Mouse (Mus musculus) hindbrain, embryonic 10.5 days (tissue): ENCODE data around the gene Rnf216. TPM values are rescaled to one million over a fixed set of nuclear protein-coding genes. Genes with fewer than 3 reads are reported as not detected.

ENCODE experiments used
- DNase-seq: peaks from one replicate; pipeline ENCODE4 v3.0.0-alpha.2; 2017; ENCODE audit warnings: low spot score
- H3K27ac ChIP-seq: fragments of 300-500 bp; sonication (generic); 2 replicates; pipeline ENCODE4 v1.5.1; 2016; ENCODE audit warnings: mild to moderate bottlenecking, moderate library complexity
- H3K27me3 ChIP-seq: fragments of 300-500 bp; sonication (generic); 2 replicates; pipeline ENCODE4 v1.6.1; 2016; ENCODE audit warnings: mild to moderate bottlenecking; ENCODE audit not compliant: poor library complexity, insufficient read depth, severe bottlenecking
- H3K36me3 ChIP-seq: fragments of 300-500 bp; sonication (generic); 2 replicates; pipeline ENCODE4 v1.6.1; 2016; ENCODE audit warnings: mild to moderate bottlenecking, moderate library complexity
- H3K4me1 ChIP-seq: fragments of 300-500 bp; sonication (generic); replicated peaks from 2 replicates; pipeline ENCODE4 v1.6.1; 2016; ENCODE audit warnings: mild to moderate bottlenecking
- H3K4me3 ChIP-seq: fragments of 300-500 bp; sonication (generic); 2 replicates; pipeline ENCODE4 v1.5.1; 2016; ENCODE audit warnings: mild to moderate bottlenecking, moderate library complexity
- H3K9me3 ChIP-seq: fragments of 300-500 bp; sonication (generic); 2 replicates; pipeline ENCODE4 v1.6.1; 2016; ENCODE audit warnings: mild to moderate bottlenecking, moderate library complexity
- WGBS: fragments of 180-500 bp; shearing (Covaris S2); methylation state at CpG from one replicate; pipeline ENCODE4 v1.1.7; 2016; 5-methylcytosine and 5-hydroxymethylcytosine counted together
- polyA plus RNA-seq: library from polyadenylated mRNA; unstranded; fragments of >200 nt; fragmentation: Nextera tagmentation; extraction: Ambion mirVana; gene quantifications from 2 replicates; pipeline ENCODE4 v1.2.1, GENCODE M21; 2016

Rnf216 gene
- polyA plus RNA-seq, 1 experiment from 2014 or later: 44.3 TPM

DNA sequence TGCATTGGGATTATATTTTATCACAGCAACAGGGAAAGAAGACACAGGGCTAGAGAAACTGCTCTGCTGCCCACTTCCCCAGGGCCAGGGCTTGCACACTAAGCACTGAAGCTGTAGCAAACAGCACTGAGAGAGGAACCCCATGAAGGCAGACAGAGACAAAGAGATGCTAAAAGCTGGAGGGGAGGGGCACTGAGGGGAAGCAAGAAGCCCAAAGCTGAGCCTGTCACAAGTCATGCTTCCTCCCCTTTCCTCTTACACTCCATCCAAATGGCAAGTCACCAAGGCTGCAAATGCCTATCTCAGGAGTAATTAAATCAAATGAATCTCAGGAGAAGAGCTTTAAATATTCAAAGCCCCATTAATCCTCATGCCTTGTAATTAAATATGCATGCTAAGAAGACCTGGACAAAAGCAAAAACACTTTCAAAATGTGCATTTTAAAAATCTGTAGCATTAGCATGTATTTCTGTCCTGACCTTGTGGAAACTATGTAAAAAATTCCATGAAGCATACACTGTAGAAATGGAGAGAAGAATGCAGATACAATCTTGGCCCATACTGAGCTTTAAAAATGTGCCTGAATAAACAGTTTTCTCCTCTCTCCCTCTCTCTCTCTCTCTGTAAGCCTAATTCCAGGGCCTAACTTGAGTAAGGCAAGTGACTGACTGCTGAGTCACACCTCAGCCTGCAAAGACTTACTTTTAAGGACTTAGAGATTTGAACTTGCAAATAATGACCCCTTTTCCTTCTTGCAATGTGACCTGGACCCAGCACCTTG, 64.4 kb downstream of the Rnf216 start:
- H3K4me1 ChIP-seq: peaks cover 19% of the 10 kb centered on the region; the same call in 1 of the 2 replicates
- H3K27ac ChIP-seq: peak overlapping the region; percentile 59; the same call in 1 of the 2 replicates

DNA sequence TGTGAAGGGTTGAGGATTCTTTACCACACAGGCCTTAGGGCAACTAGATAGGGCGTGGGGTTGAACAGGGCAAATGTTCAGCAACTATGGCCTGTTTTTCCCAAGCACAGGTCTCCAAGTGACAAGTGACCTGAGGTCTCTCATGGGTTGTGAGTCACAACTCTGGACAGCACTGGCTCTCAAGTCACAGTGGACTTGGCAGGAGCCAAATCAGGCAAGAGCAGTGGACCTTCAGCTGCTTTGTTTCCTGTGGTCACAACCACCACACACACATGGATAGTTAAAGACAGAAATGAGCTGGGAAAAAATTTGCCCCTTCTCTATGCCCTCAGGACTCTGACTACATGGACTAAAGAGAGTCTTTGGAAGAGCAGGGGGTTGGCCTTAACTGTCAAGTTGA, 65.2 kb downstream of the Rnf216 start:
- no peaks in the 10 kb centered on the region for H3K9me3 ChIP-seq
- no peak for DNase-seq
- H3K27me3 ChIP-seq: no peaks in the 10 kb centered on the region
- H3K4me1 ChIP-seq: peaks cover 15% of the 10 kb centered on the region; the same call in 1 of the 2 replicates
- peaks cover 60% of the 10 kb centered on the region for H3K36me3 ChIP-seq
- H3K4me3 ChIP-seq: no peak overlapping the region
- WGBS: 87% methylated on average over 1 of the region's 1 CpGs
- H3K27ac ChIP-seq: peak overlapping the region; percentile 53; the same call in 1 of the 2 replicates

More for the DNA sequence above, 64.4 kb downstream of the Rnf216 start:
- H3K36me3 ChIP-seq: peaks cover 63% of the 10 kb centered on the region
- no peaks in the 10 kb centered on the region for H3K27me3 ChIP-seq
- no peak overlapping the region for H3K4me3 ChIP-seq
- H3K9me3 ChIP-seq: no peaks in the 10 kb centered on the region
- no peak for DNase-seq

DNA sequence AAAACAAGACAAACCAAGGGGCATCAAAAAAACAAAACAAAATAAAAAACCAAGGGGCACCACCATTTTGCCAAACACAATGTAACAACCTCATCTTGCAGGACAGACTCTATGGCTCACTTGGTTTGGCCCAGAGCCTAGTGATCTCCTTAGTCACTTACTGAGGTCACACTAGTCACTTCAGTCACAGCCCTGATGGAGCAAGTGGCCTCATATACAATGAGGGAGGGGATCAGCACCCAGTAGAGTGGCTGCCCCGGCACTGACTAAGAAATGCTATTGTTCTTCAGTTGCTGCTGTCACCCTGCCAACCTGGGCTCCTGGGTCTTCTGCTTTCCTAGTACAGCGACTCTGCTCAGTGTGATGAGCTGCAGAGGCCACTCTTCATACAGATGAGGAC, 68.9 kb downstream of the Rnf216 start:
- Histone ChIP-seq H3K27me3 (no peaks in the 10 kb centered on the region), H3K4me1 (peaks cover 9% of the 10 kb centered on the region; the same call in 1 of the 2 replicates), H3K36me3 (peaks cover 46% of the 10 kb centered on the region), H3K27ac (no peak overlapping the region), H3K9me3 (no peaks in the 10 kb centered on the region), H3K4me3 (no peak overlapping the region)
- 80% methylated on average over 2 of the region's 2 CpGs for WGBS
- DNase-seq: no peak

DNA sequence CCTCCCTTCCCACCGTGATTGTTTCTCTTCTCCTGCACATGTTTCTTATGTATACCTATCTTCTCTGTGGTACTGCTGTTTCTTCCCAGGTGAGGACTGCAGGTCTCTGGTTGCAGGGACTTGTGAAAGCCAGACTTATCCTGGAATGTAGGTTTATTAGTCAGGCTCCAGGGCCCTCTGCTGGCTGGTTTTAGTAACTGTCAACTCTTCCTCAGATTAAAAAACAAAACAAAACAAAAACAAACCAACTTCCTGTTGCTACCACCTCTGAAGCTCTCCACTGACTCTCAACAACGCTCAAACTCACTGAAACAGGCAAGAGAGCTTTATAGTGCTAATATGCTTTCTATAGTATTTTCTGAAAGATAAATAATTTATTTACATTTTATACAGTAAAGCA, 69.5 kb downstream of the Rnf216 start:
- 83% methylated on average over 2 of the region's 2 CpGs for WGBS
- Histone ChIP-seq H3K27me3 (no peaks in the 10 kb centered on the region), H3K4me1 (peaks cover 7% of the 10 kb centered on the region; the same call in 1 of the 2 replicates), H3K4me3 (no peak overlapping the region), H3K9me3 (no peaks in the 10 kb centered on the region), H3K36me3 (peaks cover 42% of the 10 kb centered on the region), H3K27ac (no peak overlapping the region)
- DNase-seq: no peak

DNA sequence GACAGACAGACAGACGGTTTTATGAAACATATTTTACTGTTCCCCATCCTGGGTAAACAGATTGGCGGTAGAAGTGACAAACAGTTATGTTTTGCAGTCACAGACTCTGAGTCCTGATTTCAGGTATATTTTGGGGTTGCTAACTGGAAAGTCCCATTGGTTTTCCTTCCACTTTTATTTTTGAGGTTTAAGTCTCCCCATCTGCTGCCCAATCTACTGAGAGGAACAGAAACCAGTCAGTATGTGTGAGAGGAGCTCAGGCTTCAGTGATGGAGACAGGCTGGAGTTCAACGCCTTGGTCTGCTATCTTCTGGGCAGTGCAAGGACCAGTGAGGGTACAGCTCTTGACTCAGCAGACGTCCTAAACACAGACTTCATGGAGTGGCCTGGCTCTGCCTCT, 74.0 kb downstream of the Rnf216 start:
- no peak for DNase-seq
- H3K36me3 ChIP-seq: peaks cover 27% of the 10 kb centered on the region
- no peaks in the 10 kb centered on the region for H3K27me3 ChIP-seq
- H3K27ac ChIP-seq: no peak overlapping the region
- WGBS: 84% methylated on average over 4 of the region's 4 CpGs
- no peak overlapping the region for H3K4me3 ChIP-seq
- peaks cover 4% of the 10 kb centered on the region; the same call in 1 of the 2 replicates for H3K4me1 ChIP-seq
- H3K9me3 ChIP-seq: no peaks in the 10 kb centered on the region

DNA sequence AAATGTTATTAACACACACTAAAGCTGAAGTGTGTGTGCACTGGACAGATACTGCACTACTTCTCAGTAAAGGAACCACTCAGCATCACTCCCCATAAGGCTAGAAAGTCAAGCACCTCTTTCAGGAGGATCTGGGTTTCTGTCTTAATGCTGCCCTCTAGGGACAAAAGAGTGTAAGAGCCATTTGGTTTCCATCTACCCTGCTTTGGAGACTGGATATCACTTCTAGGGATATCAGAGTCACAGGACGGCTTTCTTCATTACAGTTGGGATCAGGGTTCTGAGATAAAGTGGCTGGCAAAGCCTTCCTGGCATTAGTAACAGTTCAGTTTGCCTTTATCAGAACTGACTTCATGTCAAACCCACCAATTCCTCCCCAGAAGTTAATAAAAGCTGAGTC, 75.6 kb downstream of the Rnf216 start:
- H3K9me3 ChIP-seq: no peaks in the 10 kb centered on the region
- DNase-seq: no peak
- H3K4me1 ChIP-seq: peaks cover 13% of the 10 kb centered on the region
- no peaks in the 10 kb centered on the region for H3K27me3 ChIP-seq
- WGBS: 22% methylated on average over 1 of the region's 1 CpGs
- peaks cover 18% of the 10 kb centered on the region for H3K36me3 ChIP-seq
- no peak overlapping the region for H3K4me3 ChIP-seq
- no peak overlapping the region for H3K27ac ChIP-seq

DNA sequence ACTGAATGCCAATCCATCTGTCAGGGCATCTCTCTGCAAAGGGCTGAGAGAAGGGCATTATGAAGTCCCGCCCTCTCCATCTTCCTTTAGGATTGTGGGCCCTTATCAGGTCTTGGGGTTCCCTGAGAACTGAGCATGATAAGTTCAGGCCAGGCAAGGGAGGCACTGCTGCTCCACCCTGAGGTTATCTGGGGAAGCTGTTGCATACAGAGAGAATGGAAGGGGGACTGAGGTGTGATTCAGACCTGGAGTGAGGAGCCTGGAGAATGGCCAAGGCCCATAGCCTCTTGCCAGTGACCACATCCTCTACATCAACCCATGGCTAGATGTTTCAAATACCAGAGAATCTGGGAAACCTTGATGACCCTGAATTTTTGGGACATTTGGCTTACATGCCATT, 76.7 kb downstream of the Rnf216 start:
- Histone ChIP-seq H3K36me3 (peaks cover 13% of the 10 kb centered on the region), H3K27me3 (no peaks in the 10 kb centered on the region), H3K9me3 (no peaks in the 10 kb centered on the region), H3K4me1 (peaks cover 25% of the 10 kb centered on the region), H3K27ac (no peak overlapping the region), H3K4me3 (no peak overlapping the region)
- WGBS: 87% methylated on average over 1 of the region's 1 CpGs
- DNase-seq: no peak

DNA sequence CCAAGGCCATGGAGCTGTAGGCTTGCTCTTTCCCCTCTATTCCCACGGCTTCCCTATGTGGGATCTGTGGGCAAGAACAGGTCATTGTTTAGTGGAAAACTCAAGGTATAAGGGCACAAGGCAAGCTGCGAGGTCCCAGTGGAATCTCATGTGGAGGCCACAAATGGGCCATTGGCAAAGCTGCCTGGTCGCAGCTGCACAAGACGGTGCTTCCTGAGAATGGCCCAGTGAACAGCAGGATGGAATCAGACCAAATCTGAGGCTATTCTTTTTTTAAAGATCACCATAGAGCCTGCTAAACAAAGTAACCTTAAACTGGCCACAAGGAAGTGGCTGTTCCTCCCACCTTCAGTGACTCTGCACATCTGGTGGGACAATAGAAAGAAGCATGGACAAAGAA, 77.5 kb downstream of the Rnf216 start:
- DNase-seq: no peak
- peaks cover 25% of the 10 kb centered on the region for H3K4me1 ChIP-seq
- H3K9me3 ChIP-seq: no peaks in the 10 kb centered on the region
- H3K4me3 ChIP-seq: no peak overlapping the region
- H3K36me3 ChIP-seq: peaks cover 13% of the 10 kb centered on the region
- 87% methylated on average over 4 of the region's 4 CpGs for WGBS
- no peak overlapping the region for H3K27ac ChIP-seq
- H3K27me3 ChIP-seq: no peaks in the 10 kb centered on the region

DNA sequence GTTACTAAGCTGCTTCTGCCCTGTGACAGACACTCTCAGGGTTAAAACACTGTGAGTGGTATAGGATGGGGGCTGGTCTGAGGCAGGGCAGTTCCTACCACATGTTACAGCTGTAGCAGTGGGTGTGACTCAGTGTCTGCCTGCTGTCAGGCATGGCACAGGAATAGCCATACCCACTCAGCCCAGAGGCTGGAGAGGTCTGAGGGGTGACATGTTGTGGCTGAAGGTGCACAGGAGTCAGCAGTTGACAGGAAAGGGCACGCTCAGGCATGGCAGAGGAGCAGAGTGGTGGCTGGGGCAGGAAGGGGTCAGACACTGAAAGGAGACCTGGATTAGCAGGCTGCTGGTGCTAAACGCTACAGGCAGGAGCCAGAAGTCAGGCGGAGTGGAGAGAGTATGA, 78.7 kb downstream of the Rnf216 start:
- WGBS: 75% methylated on average over 3 of the region's 3 CpGs
- peaks cover 25% of the 10 kb centered on the region for H3K4me1 ChIP-seq
- no peaks in the 10 kb centered on the region for H3K27me3 ChIP-seq
- peaks cover 13% of the 10 kb centered on the region for H3K36me3 ChIP-seq
- H3K4me3 ChIP-seq: no peak overlapping the region
- no peak overlapping the region for H3K27ac ChIP-seq
- DNase-seq: no peak
- H3K9me3 ChIP-seq: no peaks in the 10 kb centered on the region

DNA sequence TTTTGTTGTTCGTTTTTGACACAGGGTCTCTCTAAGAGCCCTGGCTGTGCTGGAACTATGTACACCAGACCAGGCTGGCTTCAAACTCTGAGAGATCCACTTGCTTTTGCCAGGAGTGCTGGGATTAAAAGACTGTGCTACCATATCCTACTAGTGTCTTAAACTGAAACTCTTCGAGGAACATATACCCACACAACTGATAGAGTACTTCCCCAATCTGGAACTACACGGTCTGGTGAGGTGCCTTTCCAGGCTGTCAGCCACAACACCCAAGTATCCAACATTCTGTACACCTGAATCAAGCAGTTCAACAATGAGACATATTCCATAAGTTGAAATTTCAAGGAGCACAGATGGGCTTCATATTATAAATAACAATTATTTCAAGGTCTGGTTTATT, 79.5 kb downstream of the Rnf216 start:
- Histone ChIP-seq H3K27me3 (no peaks in the 10 kb centered on the region), H3K27ac (no peak overlapping the region), H3K4me3 (no peak overlapping the region), H3K4me1 (peaks cover 25% of the 10 kb centered on the region), H3K36me3 (peaks cover 13% of the 10 kb centered on the region), H3K9me3 (no peaks in the 10 kb centered on the region)
- no peak for DNase-seq
- WGBS: 85% methylated on average over 3 of the region's 3 CpGs

DNA sequence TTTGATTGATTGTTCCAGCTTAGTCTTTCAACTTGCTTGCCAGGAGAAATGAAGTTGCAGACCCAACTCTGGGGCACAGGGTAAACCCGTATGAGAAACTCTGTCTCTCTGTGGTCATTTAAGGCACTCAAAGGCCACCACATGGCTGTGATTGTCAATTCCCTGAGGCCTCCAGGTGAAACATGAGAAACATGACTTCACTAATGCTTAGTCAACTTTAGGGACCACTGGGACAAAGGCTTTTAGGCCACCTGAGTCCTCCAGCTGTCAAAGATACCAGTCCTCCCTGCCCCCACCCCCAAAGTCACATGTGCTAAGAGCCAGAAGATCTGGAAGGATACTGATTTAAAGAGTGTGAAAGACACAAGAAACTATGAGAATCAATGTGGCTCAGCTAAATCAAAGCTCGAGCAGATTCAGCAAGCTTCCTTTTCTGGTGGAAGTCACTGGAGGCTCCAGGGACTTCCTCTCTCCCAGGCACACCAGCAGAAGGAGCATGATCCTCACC, 80.1 kb downstream of the Rnf216 start:
- 50% methylated on average over 2 of the region's 2 CpGs for WGBS
- no peak for DNase-seq
- Histone ChIP-seq H3K36me3 (peaks cover 19% of the 10 kb centered on the region), H3K4me1 (peaks cover 25% of the 10 kb centered on the region), H3K27me3 (no peaks in the 10 kb centered on the region), H3K4me3 (no peak overlapping the region), H3K27ac (no peak overlapping the region), H3K9me3 (no peaks in the 10 kb centered on the region)

DNA sequence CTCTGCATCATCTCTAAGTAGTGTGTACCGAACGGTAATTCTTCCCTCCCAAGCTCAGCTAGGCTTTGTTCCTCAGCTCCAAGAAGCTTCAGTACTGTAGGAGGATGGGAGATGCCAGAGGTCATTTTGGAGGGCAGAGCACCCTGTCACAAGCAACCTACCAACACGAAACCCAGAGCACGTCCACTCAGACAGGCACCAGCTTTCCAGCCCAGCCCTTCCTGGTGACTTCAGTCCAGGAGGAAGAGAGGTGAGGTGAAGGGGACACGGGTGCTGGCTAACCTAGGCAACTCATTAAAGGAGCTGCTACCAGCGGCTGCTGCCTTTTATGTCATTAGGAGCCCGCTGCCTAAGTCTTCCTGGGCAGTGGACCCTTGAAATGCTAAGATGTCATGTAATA, 81.1 kb downstream of the Rnf216 start:
- H3K36me3 ChIP-seq: peaks cover 29% of the 10 kb centered on the region
- 43% methylated on average over 7 of the region's 7 CpGs for WGBS
- no peak overlapping the region for H3K4me3 ChIP-seq
- H3K27ac ChIP-seq: peak overlapping the region; percentile 50; the same call in 1 of the 2 replicates
- H3K4me1 ChIP-seq: peaks cover 25% of the 10 kb centered on the region
- no peak for DNase-seq
- H3K9me3 ChIP-seq: no peaks in the 10 kb centered on the region
- no peaks in the 10 kb centered on the region for H3K27me3 ChIP-seq

DNA sequence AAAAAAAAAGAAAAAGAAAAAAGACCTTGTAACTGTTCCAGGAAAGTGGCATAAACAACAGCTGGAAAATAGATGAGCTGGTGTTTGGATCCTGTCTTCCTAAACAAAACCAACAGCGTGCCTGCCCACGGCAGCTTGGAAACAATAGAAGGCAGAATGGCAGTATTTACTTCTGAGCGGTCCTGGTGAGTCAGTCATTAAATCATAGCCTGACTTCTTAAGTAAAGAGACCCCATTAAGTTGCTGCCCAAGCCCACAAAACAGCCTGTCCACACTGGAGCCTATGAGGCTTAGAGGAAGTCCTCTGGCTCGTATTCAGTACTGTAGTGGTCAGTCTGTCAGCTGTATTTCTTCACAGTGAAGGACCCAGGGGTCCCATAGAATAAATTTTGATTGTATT, 81.6 kb downstream of the Rnf216 start:
- no peak overlapping the region for H3K27ac ChIP-seq
- 38% methylated on average over 4 of the region's 4 CpGs for WGBS
- H3K27me3 ChIP-seq: no peaks in the 10 kb centered on the region

More for the DNA sequence above, 81.6 kb downstream of the Rnf216 start:
- H3K36me3 ChIP-seq: peaks cover 34% of the 10 kb centered on the region
- H3K4me1 ChIP-seq: peaks cover 25% of the 10 kb centered on the region
- H3K4me3 ChIP-seq: no peak overlapping the region
- H3K9me3 ChIP-seq: no peaks in the 10 kb centered on the region
- no peak for DNase-seq
